Mouse (Mus musculus) hindbrain, embryonic 11.5 days (tissue): ENCODE measurements at regions not wholly inside any gene's neighbourhood (a gene's known extent, or its start where the extent isn't known, plus 50 kb on each side); places are given as distances from the start of the nearest gene placed in this dataset.
A peak's percentile ranks its signal among the peaks of the same experiment; 100 is the strongest.

Experiments used
- ATAC-seq: fragments of 200-750 bp; cut with Nextera tagmentation; 2 replicates; pipeline ENCODE4 v1.8.0; 2017; ENCODE audit warnings: mild to moderate bottlenecking, moderate TSS enrichment, moderate library complexity; ENCODE audit not compliant: low FRiP score
- DNase-seq: peaks from one replicate; pipeline ENCODE4 v3.0.0-alpha.2; 2015; ENCODE audit warnings: low spot score
- H3K27ac ChIP-seq: fragments of 300-500 bp; sonication (generic); 2 replicates; pipeline ENCODE4 v1.5.1; 2014; ENCODE audit warnings: mild to moderate bottlenecking, low read depth, low read length
- H3K27me3 ChIP-seq: fragments of 300-500 bp; sonication (generic); 2 replicates; pipeline ENCODE4 v1.6.1; 2014; ENCODE audit warnings: mild to moderate bottlenecking, low read length, moderate library complexity, mixed read lengths; ENCODE audit not compliant: control insufficient read depth, insufficient read depth
- H3K36me3 ChIP-seq: fragments of 300-500 bp; sonication (generic); 2 replicates; pipeline ENCODE4 v1.6.1; 2014; ENCODE audit warnings: mild to moderate bottlenecking, low read length, moderate library complexity, mixed read lengths; ENCODE audit not compliant: control insufficient read depth, insufficient read depth
- H3K4me1 ChIP-seq: fragments of 300-500 bp; sonication (generic); replicated peaks from 2 replicates; pipeline ENCODE4 v1.6.1; 2014; ENCODE audit warnings: low read length, mixed read lengths; ENCODE audit not compliant: control insufficient read depth, insufficient read depth
- H3K4me2 ChIP-seq: fragments of 300-500 bp; sonication (generic); replicated peaks from 2 replicates; pipeline ENCODE4 v1.6.1; 2014; ENCODE audit warnings: mild to moderate bottlenecking, low read depth, low read length
- H3K4me3 ChIP-seq: fragments of 300-500 bp; sonication (generic); 2 replicates; pipeline ENCODE4 v1.5.1; 2014; ENCODE audit warnings: low read depth, low read length
- H3K9ac ChIP-seq: fragments of 300-500 bp; sonication (generic); 2 replicates; pipeline ENCODE4 v1.6.1; 2014; ENCODE audit warnings: low read depth, low read length
- H3K9me3 ChIP-seq: fragments of 300-500 bp; sonication (generic); 2 replicates; pipeline ENCODE4 v1.6.1; 2016; ENCODE audit warnings: low read length; ENCODE audit not compliant: control insufficient read depth
- WGBS: fragments of 180-500 bp; shearing (Covaris S2); extraction: QIAGEN DNeasy Blood & Tissue Kit; methylation state at CpG from one replicate; pipeline ENCODE4 v1.1.7; 2014; 5-methylcytosine and 5-hydroxymethylcytosine counted together

GRCm38 (mm10) chr19:18056414-18057254, 219.2 kb upstream of the Pcsk5 start:
- Histone ChIP-seq H3K4me2 (no peak overlapping the region), H3K27me3 (no peaks in the 10 kb centered on the region), H3K36me3 (no peaks in the 10 kb centered on the region), H3K27ac (no peak overlapping the region), H3K9me3 (no peaks in the 10 kb centered on the region), H3K4me3 (no peak overlapping the region), H3K9ac (no peak overlapping the region), H3K4me1 (no peaks in the 10 kb centered on the region)
- ATAC-seq (no peak), DNase-seq (peak; percentile 21)
- WGBS: 67% methylated on average over 21 of the region's 21 CpGs

GRCm38 (mm10) chr19:18050353-18050752, 212.9 kb upstream of the Pcsk5 start:
- no peaks in the 10 kb centered on the region for H3K9me3 ChIP-seq
- H3K4me3 ChIP-seq: no peak overlapping the region
- no peak overlapping the region for H3K4me2 ChIP-seq
- no peak overlapping the region for H3K27ac ChIP-seq
- ATAC-seq (no peak), DNase-seq (no peak)
- H3K4me1 ChIP-seq: no peaks in the 10 kb centered on the region
- no peaks in the 10 kb centered on the region for H3K36me3 ChIP-seq
- WGBS: 85% methylated on average over 2 of the region's 2 CpGs
- H3K27me3 ChIP-seq: no peaks in the 10 kb centered on the region
- no peak overlapping the region for H3K9ac ChIP-seq

- no peak for ATAC-seq
Measured at GRCm38 (mm10) chr19:18034225-18034624, 196.8 kb upstream of the Pcsk5 start.

DNA sequence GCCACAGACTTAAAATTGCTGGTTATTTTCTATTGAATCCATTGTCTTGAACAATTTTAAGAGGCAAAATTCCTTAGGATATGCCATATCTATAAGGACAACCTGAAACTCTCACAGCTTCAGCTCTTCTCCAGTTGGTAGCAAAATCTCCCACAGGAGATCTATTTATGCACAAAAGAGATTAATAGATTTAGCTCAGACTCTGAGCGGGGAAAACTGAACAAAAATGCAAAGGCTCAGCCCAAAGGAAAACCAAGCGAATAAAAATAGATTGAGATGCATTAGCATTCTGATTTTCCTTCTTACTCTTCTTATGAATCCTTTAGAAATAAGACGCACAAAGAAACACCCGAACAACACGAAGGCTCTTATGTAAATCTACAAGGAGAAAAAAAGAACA, 196.2 kb upstream of the Pcsk5 start:
- no peak overlapping the region for H3K4me2 ChIP-seq
- ATAC-seq: no peak
- no peak overlapping the region for H3K27ac ChIP-seq
- DNase-seq: no peak
- H3K27me3 ChIP-seq: no peaks in the 10 kb centered on the region
- no peaks in the 10 kb centered on the region for H3K9me3 ChIP-seq
- H3K9ac ChIP-seq: no peak overlapping the region
- no peaks in the 10 kb centered on the region for H3K4me1 ChIP-seq
- 88% methylated on average over 5 of the region's 5 CpGs for WGBS
- H3K4me3 ChIP-seq: no peak overlapping the region
- H3K36me3 ChIP-seq: no peaks in the 10 kb centered on the region

More at GRCm38 (mm10) chr19:18034225-18034624, 196.8 kb upstream of the Pcsk5 start:
- no peak overlapping the region for H3K4me2 ChIP-seq
- 33% methylated on average over 1 of the region's 1 CpGs for whole genome bisulfite sequencing
- no peak overlapping the region for H3K4me3 ChIP-seq
- no peaks in the 10 kb centered on the region for H3K9me3 ChIP-seq
- no peak overlapping the region for H3K9ac ChIP-seq
- H3K27ac ChIP-seq: no peak overlapping the region
- no peaks in the 10 kb centered on the region for H3K36me3 ChIP-seq
- DNase-seq: no peak
- no peaks in the 10 kb centered on the region for H3K4me1 ChIP-seq
- H3K27me3 ChIP-seq: no peaks in the 10 kb centered on the region

GRCm38 (mm10) chr19:18025877-18026276, 188.4 kb upstream of the Pcsk5 start:
- Histone ChIP-seq H3K27ac (no peak overlapping the region), H3K9me3 (no peaks in the 10 kb centered on the region)
- WGBS: 92% methylated on average over 4 of the region's 4 CpGs

DNA sequence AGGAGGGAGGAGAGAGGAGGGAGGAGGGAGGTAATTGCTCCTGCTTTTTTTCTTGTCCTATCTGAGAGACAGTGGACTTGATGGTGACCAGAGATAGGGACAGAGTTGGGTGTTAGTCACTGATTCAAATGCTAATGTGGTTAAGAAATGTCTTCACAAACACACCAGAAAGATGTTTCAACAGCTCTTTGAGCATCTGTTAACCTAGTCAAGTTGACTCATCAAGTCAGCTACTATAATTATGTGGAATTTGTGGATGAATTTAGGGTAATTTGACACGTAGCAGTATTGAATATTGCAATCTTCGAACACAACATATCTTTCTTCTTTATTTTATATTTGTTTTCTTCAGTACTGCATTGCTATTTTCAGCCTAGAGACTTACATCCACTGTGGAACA, 182.9 kb upstream of the Pcsk5 start:
- no peak overlapping the region for H3K4me3 ChIP-seq
- H3K36me3 ChIP-seq: no peaks in the 10 kb centered on the region
- no peak overlapping the region for H3K4me2 ChIP-seq
- 84% methylated on average over 2 of the region's 2 CpGs for WGBS
- no peak overlapping the region for H3K27ac ChIP-seq
- H3K9ac ChIP-seq: no peak overlapping the region
- no peak for ATAC-seq
- H3K27me3 ChIP-seq: no peaks in the 10 kb centered on the region
- H3K9me3 ChIP-seq: no peaks in the 10 kb centered on the region
- no peak for DNase-seq
- no peaks in the 10 kb centered on the region for H3K4me1 ChIP-seq

More at GRCm38 (mm10) chr19:18025877-18026276, 188.4 kb upstream of the Pcsk5 start:
- no peak overlapping the region for H3K4me3 ChIP-seq
- DNase-seq (no peak), ATAC-seq (no peak)
- H3K4me1 ChIP-seq: no peaks in the 10 kb centered on the region
- no peak overlapping the region for H3K9ac ChIP-seq
- H3K36me3 ChIP-seq: no peaks in the 10 kb centered on the region
- no peak overlapping the region for H3K4me2 ChIP-seq
- no peaks in the 10 kb centered on the region for H3K27me3 ChIP-seq

GRCm38 (mm10) chr19:18015371-18015770, 177.9 kb upstream of the Pcsk5 start:
- Histone ChIP-seq H3K9me3 (no peaks in the 10 kb centered on the region), H3K4me1 (no peaks in the 10 kb centered on the region), H3K4me2 (no peak overlapping the region), H3K4me3 (no peak overlapping the region), H3K27ac (no peak overlapping the region), H3K27me3 (no peaks in the 10 kb centered on the region), H3K36me3 (no peaks in the 10 kb centered on the region), H3K9ac (no peak overlapping the region)
- WGBS: 91% methylated on average over 1 of the region's 1 CpGs
- DNase-seq (no peak), ATAC-seq (no peak)

- Histone ChIP-seq H3K4me2 (no peak overlapping the region), H3K27me3 (no peaks in the 10 kb centered on the region), H3K9ac (no peak overlapping the region), H3K4me3 (no peak overlapping the region), H3K36me3 (no peaks in the 10 kb centered on the region), H3K9me3 (no peaks in the 10 kb centered on the region), H3K27ac (no peak overlapping the region), H3K4me1 (no peaks in the 10 kb centered on the region)
- ATAC-seq (no peak), DNase-seq (no peak)
- WGBS: 88% methylated on average over 7 of the region's 7 CpGs
Measured at GRCm38 (mm10) chr19:18012029-18012428, 174.6 kb upstream of the Pcsk5 start.

DNA sequence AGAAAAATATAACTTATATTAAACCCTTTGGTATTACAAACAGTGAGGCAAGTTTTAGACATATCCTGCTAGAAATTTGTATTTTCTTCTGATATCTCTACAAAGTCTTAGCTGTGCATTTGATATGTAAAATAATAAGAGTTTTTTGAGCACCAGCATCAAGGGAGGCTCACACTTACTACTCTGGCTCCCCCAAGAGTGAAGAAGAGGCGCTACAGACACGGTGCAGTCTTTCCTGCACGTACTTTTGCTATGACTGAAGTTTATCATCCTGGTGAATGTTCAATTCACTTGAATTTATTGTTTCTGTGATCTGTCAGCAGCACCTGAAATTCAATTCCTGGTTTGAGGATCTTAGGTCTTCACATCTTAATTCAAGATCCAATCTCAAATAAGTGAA, 160.1 kb upstream of the Pcsk5 start:
- DNase-seq (no peak), ATAC-seq (no peak)
- H3K27me3 ChIP-seq: no peaks in the 10 kb centered on the region
- no peaks in the 10 kb centered on the region for H3K4me1 ChIP-seq
- no peak overlapping the region for H3K4me2 ChIP-seq
- no peak overlapping the region for H3K9ac ChIP-seq
- WGBS: 92% methylated on average over 3 of the region's 3 CpGs
- no peaks in the 10 kb centered on the region for H3K36me3 ChIP-seq
- H3K27ac ChIP-seq: no peak overlapping the region
- no peaks in the 10 kb centered on the region for H3K9me3 ChIP-seq
- H3K4me3 ChIP-seq: no peak overlapping the region
